Mouse (Mus musculus): ENCODE data around the gene Calcrl. TPM values are rescaled to one million over a fixed set of nuclear protein-coding genes. Genes with fewer than 3 reads are reported as not detected.

Calcrl gene
- polyA plus RNA-seq, 1 experiment = 0.08 TPM

DNA sequence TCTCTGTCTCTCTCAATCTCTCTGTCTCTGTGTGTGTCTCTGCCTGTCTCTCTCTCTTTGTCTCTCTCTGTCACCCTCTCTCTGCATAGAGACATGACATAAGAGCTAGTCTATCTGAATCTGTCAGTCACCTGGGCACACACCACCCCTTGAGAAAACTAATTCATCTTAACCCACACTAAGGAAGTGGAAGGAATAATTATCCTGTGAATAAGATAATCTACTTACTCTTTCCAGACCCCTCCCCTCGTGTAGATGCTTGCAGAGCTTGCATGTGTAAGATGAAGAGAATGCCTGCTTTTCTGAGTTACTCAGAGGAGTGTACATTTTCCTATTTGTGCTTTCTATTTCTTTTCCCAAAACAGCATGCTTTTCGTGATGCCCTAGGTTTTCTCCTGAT, 81.5 kb downstream of the Calcrl start:
- peaks cover 13% of the 10 kb centered on the region for H3K4me1 ChIP-seq

DNA sequence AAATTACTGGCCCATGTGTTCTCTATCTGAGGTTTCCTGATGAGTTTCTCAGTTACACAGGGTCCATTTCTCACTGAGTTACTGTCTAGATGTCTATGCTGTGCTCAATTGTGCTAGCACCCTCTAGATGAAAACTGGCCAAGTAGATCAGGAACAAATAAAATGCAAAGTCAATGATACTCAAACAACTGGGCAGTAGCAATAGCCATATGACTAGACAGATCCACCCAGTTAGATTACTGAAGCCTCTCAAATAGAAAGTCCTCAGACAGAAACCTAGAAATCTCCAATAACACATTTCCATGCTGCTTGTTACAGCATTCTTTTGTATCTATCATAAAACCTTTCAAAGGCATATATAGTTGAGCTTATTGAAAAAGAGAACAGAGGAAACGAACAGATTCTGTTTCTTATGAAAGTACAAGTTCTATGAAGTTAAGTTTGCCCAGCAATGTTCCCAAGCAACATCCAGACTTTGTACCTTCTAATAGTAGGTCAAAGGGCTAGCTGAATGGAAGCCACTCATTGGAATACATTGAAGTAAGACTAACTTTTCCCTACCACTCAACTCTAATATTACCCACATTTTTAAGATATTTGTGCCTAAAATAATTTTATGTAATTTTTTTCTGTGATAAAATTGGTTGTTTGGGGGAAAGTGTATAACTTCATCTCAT, 87.3 kb downstream of the Calcrl start:
- TF ChIP-seq FLI1 (IDR thresholded peaks at IDR 0.05; ENCODE audit: low read length) (no peak), GATA1 (IDR thresholded peaks at IDR 0.05; ENCODE audit: borderline replicate concordance, low read length) (no peak)
- H3K27me3 ChIP-seq (replicated peaks) = no peaks in the 10 kb centered on the region

More for the DNA sequence above, 81.5 kb downstream of the Calcrl start:
- no peak overlapping the region for H3K4me3 ChIP-seq (replicated peaks)
- H3K27me3 ChIP-seq (replicated peaks) = no peaks in the 10 kb centered on the region
- H3K36me3 ChIP-seq (replicated peaks; ENCODE audit: low read length) = peaks cover 25% of the 10 kb centered on the region
- 0 out of 2 replicates have a peak, but pooled peaks cover 4% of the 10 kb centered on the region for H3K9me3 ChIP-seq
- no peak for TF ChIP-seq FLI1 (IDR thresholded peaks at IDR 0.05; ENCODE audit: low read length)
- no peak for TF ChIP-seq GATA1 (IDR thresholded peaks at IDR 0.05; ENCODE audit: borderline replicate concordance, low read length)

DNA sequence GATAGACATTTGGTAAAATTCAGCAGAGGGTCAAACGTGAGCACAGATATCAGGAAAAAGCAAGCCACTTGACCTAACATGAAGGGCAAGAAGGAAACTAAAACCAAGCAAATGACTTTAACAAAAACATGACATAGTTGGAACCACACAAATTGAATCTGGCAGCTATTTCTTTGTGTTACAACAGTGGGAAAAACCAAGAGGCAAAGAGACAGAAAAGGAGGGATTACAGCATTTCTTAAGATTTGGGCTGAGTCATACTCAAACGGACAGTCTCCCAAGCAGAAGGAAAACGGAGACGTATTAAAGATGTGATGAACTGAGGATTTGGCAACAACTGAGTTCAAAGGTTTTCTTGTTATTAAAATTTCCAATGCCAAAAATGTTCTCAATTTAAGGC, 88.9 kb downstream of the Calcrl start:
- H3K4me3 ChIP-seq (replicated peaks) = no peak overlapping the region

More for the DNA sequence above, 87.3 kb downstream of the Calcrl start:
- H3K4me1 ChIP-seq = peaks cover 13% of the 10 kb centered on the region
- no peak overlapping the region for H3K4me3 ChIP-seq (replicated peaks)
- peaks cover 16% of the 10 kb centered on the region for H3K36me3 ChIP-seq (replicated peaks; ENCODE audit: low read length)
- H3K9me3 ChIP-seq = no peaks in the 10 kb centered on the region

DNA sequence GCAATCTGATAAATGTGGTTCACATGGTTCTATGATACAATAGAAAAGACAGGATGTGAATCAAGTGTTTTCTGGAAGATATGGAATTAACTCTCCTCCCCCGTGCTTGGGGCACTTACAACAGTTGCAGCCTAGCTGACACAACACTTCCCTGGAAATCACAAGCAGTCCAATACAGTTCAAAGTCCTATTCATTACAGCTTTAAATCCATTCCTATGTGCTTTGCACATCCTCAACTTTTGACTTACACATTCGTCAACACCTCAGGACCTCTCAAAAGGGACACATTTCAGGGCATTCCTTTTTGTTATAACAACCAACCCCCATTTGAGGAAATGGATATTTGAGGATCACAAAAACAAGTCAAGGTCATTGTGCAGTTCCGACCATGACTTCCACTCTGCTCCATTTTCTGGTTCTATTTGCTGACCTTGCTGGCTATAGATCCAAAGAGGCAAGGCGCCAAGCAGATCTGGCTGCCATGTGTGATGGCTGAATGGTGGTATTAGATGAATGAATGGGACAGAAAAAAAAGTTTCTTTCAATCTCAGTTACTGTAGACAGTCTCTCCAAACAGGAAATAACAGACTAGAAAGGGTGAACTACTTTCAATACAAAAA, 108.9 kb downstream of the Calcrl start:
- no peaks in the 10 kb centered on the region for H3K36me3 ChIP-seq (replicated peaks; ENCODE audit: low read length)
- no peak overlapping the region for H3K4me3 ChIP-seq (replicated peaks)
- peaks cover 7% of the 10 kb centered on the region for H3K4me1 ChIP-seq
- H3K27me3 ChIP-seq (replicated peaks) = no peaks in the 10 kb centered on the region
- TF ChIP-seq FLI1 (IDR thresholded peaks at IDR 0.05; ENCODE audit: low read length) (no peak), GATA1 (IDR thresholded peaks at IDR 0.05; ENCODE audit: borderline replicate concordance, low read length) (no peak)
- no peaks in the 10 kb centered on the region for H3K9me3 ChIP-seq

More for the DNA sequence above, 88.9 kb downstream of the Calcrl start:
- no peaks in the 10 kb centered on the region for H3K27me3 ChIP-seq (replicated peaks)
- peaks cover 8% of the 10 kb centered on the region for H3K4me1 ChIP-seq
- H3K9me3 ChIP-seq = no peaks in the 10 kb centered on the region
- no peak for TF ChIP-seq FLI1 (IDR thresholded peaks at IDR 0.05; ENCODE audit: low read length)
- no peak for TF ChIP-seq GATA1 (IDR thresholded peaks at IDR 0.05; ENCODE audit: borderline replicate concordance, low read length)
- H3K36me3 ChIP-seq (replicated peaks; ENCODE audit: low read length) = peaks cover 16% of the 10 kb centered on the region

DNA sequence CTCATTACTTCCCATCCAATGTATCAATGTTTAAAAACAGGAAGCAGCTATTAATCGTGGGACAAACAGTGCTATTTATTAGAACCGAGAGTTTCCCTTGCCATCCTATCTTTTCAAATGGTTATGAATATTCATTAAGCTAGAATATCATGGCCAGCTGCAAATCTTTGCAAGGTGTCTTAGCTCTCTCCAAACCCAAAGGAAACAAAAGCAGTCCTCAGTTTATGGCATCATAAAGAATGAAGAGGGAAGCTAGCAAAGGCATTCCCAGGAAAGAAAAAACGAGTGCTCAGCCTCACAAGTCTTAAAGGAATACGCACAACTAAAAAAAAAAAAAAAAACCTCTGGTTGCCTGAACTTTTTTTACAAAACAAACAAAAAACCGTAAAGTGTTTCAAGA, 128.7 kb downstream of the Calcrl start:
- Histone ChIP-seq H3K27me3 (replicated peaks) (no peaks in the 10 kb centered on the region), H3K4me1 (no peaks in the 10 kb centered on the region), H3K4me3 (replicated peaks) (no peak overlapping the region), H3K9me3 (no peaks in the 10 kb centered on the region), H3K36me3 (replicated peaks; ENCODE audit: low read length) (no peaks in the 10 kb centered on the region)
- TF ChIP-seq GATA1 (IDR thresholded peaks at IDR 0.05; ENCODE audit: borderline replicate concordance, low read length) = no peak
- no peak for TF ChIP-seq FLI1 (IDR thresholded peaks at IDR 0.05; ENCODE audit: low read length)

DNA sequence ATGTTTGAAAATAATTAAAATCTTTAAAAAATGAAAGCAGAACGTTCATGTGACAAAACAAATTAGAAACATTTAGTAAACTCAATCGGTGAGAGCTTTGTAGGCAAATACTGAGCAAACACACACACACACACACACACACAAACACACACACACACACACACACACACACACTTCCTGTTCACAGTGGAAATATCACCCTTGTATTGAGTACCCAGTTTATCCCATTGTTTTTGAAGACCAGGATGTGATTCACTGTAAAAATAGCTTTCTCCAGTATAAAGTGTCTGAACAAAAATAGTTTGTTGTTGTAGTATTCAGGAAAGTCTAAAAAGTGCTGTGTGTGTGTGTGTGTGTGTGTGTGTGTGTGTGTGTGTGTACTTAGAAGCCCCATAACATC, 130.1 kb downstream of the Calcrl start:
- H3K27me3 ChIP-seq (replicated peaks) = no peaks in the 10 kb centered on the region
- no peak overlapping the region for H3K4me3 ChIP-seq (replicated peaks)
- H3K36me3 ChIP-seq (replicated peaks; ENCODE audit: low read length) = no peaks in the 10 kb centered on the region
- H3K4me1 ChIP-seq = no peaks in the 10 kb centered on the region
- no peak for TF ChIP-seq GATA1 (IDR thresholded peaks at IDR 0.05; ENCODE audit: borderline replicate concordance, low read length)
- TF ChIP-seq FLI1 (IDR thresholded peaks at IDR 0.05; ENCODE audit: low read length) = no peak
- no peaks in the 10 kb centered on the region for H3K9me3 ChIP-seq

DNA sequence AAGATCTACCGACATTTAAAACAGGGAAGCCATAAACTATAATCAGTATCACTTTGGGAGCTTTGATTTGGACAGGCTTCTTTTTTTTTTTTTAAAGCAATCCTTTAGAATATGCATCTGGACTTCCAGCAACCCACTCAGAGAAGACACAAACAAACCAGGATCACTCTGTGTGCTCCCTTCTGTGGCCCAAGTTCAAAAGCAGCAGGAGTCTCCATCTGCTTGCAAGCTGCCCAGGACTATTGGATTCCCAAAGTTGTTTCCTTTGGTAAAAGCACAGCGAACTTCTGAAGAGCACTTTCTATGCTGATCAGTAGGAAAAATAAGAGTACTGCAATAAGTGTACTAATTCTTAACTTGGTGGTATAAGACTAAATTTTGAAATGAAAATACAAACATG, 130.6 kb downstream of the Calcrl start:
- no peak for TF ChIP-seq GATA1 (IDR thresholded peaks at IDR 0.05; ENCODE audit: borderline replicate concordance, low read length)
- TF ChIP-seq FLI1 (IDR thresholded peaks at IDR 0.05; ENCODE audit: low read length) = no peak
- Histone ChIP-seq H3K27me3 (replicated peaks) (no peaks in the 10 kb centered on the region), H3K36me3 (replicated peaks; ENCODE audit: low read length) (no peaks in the 10 kb centered on the region), H3K4me1 (no peaks in the 10 kb centered on the region), H3K4me3 (replicated peaks) (no peak overlapping the region), H3K9me3 (no peaks in the 10 kb centered on the region)

DNA sequence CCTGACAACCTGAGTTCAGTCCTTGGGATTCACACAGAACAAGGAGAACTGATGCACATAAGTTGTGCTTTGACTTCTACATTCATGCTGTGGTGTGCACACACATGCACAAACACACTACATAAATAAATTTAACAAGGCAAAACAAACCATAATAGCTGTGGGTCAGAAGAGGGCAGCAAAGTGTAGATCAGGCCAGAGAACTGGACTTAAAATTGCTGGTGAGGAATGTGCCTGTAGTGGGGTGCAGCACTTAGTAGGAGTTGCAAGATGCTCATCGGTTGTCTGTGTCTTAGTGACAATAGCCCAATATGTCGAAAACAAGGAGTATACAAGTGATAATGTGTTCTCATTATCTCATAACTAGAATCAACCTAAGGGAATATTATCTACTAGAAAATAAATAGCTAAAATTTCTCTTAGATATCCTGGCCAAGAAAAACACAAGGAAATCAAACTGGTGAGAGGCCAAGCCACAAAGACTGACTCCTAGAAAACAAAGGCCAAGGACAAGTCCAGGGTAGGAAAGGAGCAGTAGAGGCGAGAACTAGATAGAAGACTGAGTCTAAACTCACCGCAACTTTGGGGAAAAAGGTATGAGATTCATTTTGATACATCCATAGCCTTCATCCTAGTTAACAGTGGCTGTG, 132.7 kb downstream of the Calcrl start:
- no peaks in the 10 kb centered on the region for H3K4me1 ChIP-seq
- no peaks in the 10 kb centered on the region for H3K36me3 ChIP-seq (replicated peaks; ENCODE audit: low read length)
- no peak for TF ChIP-seq GATA1 (IDR thresholded peaks at IDR 0.05; ENCODE audit: borderline replicate concordance, low read length)
- no peak for TF ChIP-seq FLI1 (IDR thresholded peaks at IDR 0.05; ENCODE audit: low read length)
- no peak overlapping the region for H3K4me3 ChIP-seq (replicated peaks)
- no peaks in the 10 kb centered on the region for H3K27me3 ChIP-seq (replicated peaks)
- no peaks in the 10 kb centered on the region for H3K9me3 ChIP-seq

DNA sequence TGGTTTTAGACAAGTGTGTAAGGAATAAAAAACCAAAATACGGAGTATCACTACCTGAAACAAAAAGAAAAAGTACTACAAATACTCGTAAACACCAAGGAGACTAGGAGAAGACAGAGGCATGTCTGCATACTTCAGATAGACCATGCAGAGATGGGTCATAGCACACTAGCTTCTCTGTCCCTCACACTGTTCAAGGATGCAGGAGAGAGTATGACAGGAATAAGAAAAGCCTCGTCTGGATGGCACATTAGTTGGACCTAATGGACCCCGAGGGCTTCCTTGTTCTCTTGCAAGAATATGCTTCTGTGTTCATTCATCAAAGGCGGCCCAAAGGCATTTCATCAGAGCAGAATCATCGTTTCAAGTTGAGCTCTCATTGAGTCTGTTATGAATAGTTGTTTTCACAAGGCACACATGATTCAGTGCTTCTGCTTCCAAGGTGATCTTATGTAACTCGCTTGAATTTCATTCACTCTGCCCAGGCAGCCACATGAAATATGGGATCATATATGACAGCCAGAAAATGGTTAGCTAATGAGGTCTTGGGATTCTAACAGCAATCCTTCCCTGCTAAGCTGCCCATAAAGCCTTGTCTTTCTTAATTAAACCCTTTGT, 136.2 kb downstream of the Calcrl start:
- Histone ChIP-seq H3K27me3 (replicated peaks) (no peaks in the 10 kb centered on the region), H3K36me3 (replicated peaks; ENCODE audit: low read length) (no peaks in the 10 kb centered on the region), H3K4me3 (replicated peaks) (no peak overlapping the region), H3K9me3 (no peaks in the 10 kb centered on the region), H3K4me1 (no peaks in the 10 kb centered on the region)
- no peak for TF ChIP-seq GATA1 (IDR thresholded peaks at IDR 0.05; ENCODE audit: borderline replicate concordance, low read length)
- no peak for TF ChIP-seq FLI1 (IDR thresholded peaks at IDR 0.05; ENCODE audit: low read length)

Other genes starting within 250 kb of the Calcrl start
- gene Tfpi, start 51.4 kb upstream of the Calcrl start, polyA plus RNA-seq (2012; ENCODE audit: insufficient read depth, low replicate concordance) = 0.31 TPM in 1 of 2 replicates, not detected in the other
- 0.71 and 4.4 TPM in 2 replicates for gene Ctnnd1, start 225.4 kb upstream of the Calcrl start, polyA plus RNA-seq (2012; ENCODE audit: insufficient read depth, low replicate concordance)
- gene Btbd18, start 233.7 kb upstream of the Calcrl start, polyA plus RNA-seq (2012; ENCODE audit: insufficient read depth, low replicate concordance) = 0.02 TPM in 1 of 2 replicates, not detected in the other
- gene Selenoh, start 245.4 kb upstream of the Calcrl start, polyA plus RNA-seq (2012; ENCODE audit: insufficient read depth, low replicate concordance) = 72.9 and 130 TPM in 2 replicates

All from megakaryocyte, embryonic 14.5 days (primary cell).